Mouse (Mus musculus) embryonic facial prominence, embryonic 14.5 days (tissue): ENCODE measurements at regions not wholly inside any gene's neighbourhood (a gene's known extent, or its start where the extent isn't known, plus 50 kb on each side); places are given as distances from the start of the nearest gene placed in this dataset.

Experiments
- ATAC-seq: fragments of 200-750 bp; cut with Nextera tagmentation; 2 replicates; pipeline ENCODE4 v1.8.0; 2017; ENCODE audit warnings: low read depth, moderate number of reproducible peaks, moderate TSS enrichment
- DNase-seq: peaks from one replicate; pipeline ENCODE4 v3.0.0-alpha.2; 2015; ENCODE audit warnings: low spot score
- H3K27ac ChIP-seq: fragments of 300-500 bp; sonication (generic); replicated peaks from 2 replicates; pipeline ENCODE4 v1.5.1; 2014; ENCODE audit warnings: low read depth, mild to moderate bottlenecking, low read length, moderate library complexity
- H3K27me3 ChIP-seq: fragments of 300-500 bp; sonication (generic); replicated peaks from 2 replicates; pipeline ENCODE4 v1.6.1; 2014; ENCODE audit warnings: low read length; ENCODE audit not compliant: control insufficient read depth, insufficient read depth
- H3K36me3 ChIP-seq: fragments of 300-500 bp; sonication (generic); 2 replicates; pipeline ENCODE4 v1.6.1; 2014; ENCODE audit warnings: low read length, mixed read lengths; ENCODE audit not compliant: control insufficient read depth, insufficient read depth
- H3K4me1 ChIP-seq: fragments of 300-500 bp; sonication (generic); 2 replicates; pipeline ENCODE4 v1.6.1; 2014; ENCODE audit warnings: antibody characterized with exemption, low read length; ENCODE audit not compliant: control insufficient read depth, insufficient read depth
- H3K4me2 ChIP-seq: fragments of 300-500 bp; sonication (generic); 2 replicates; pipeline ENCODE4 v1.6.1; 2014; ENCODE audit warnings: low read depth, mild to moderate bottlenecking, low read length, moderate library complexity, mixed read lengths
- H3K4me3 ChIP-seq: fragments of 300-500 bp; sonication (generic); 2 replicates; pipeline ENCODE4 v1.5.1; 2014; ENCODE audit warnings: low read depth, mild to moderate bottlenecking, low read length
- H3K9ac ChIP-seq: fragments of 300-500 bp; sonication (generic); 2 replicates; pipeline ENCODE4 v1.6.1; 2014; ENCODE audit warnings: low read depth, mild to moderate bottlenecking, low read length, moderate library complexity, mixed read lengths
- H3K9me3 ChIP-seq: fragments of 300-500 bp; sonication (generic); 2 replicates; pipeline ENCODE4 v1.6.1; 2016; ENCODE audit warnings: low read length; ENCODE audit not compliant: control insufficient read depth
- WGBS: fragments of 180-500 bp; shearing (Covaris S2); extraction: QIAGEN DNeasy Blood & Tissue Kit; methylation state at CpG from one replicate; pipeline ENCODE4 v1.1.7; 2014; 5-methylcytosine and 5-hydroxymethylcytosine counted together

GRCm38 (mm10) chr6:74033811-74034210 is 564.3 kb upstream of the 4931417E11Rik start:
- H3K9ac ChIP-seq, result no peak overlapping the region
- H3K9me3 ChIP-seq, result no peaks in the 10 kb centered on the region
- 64% methylated on average over 1 of the region's 1 CpGs for WGBS
- H3K4me2 ChIP-seq, result no peak overlapping the region
- H3K36me3 ChIP-seq, result no peaks in the 10 kb centered on the region
- H3K27ac ChIP-seq, result no peak overlapping the region
- no peak overlapping the region for H3K4me3 ChIP-seq
- no peaks in the 10 kb centered on the region for H3K27me3 ChIP-seq
- DNase-seq, result no peak
- no peaks in the 10 kb centered on the region for H3K4me1 ChIP-seq
- ATAC-seq, result no peak

GRCm38 (mm10) chr6:74017107-74017506 is 547.6 kb upstream of the 4931417E11Rik start:
- no peak overlapping the region for H3K9ac ChIP-seq
- H3K27me3 ChIP-seq, result no peaks in the 10 kb centered on the region
- 69% methylated on average over 3 of the region's 3 CpGs for WGBS
- no peak for DNase-seq
- no peaks in the 10 kb centered on the region for H3K4me1 ChIP-seq
- H3K9me3 ChIP-seq, result no peaks in the 10 kb centered on the region
- no peaks in the 10 kb centered on the region for H3K36me3 ChIP-seq
- H3K27ac ChIP-seq, result no peak overlapping the region
- no peak for ATAC-seq
- no peak overlapping the region for H3K4me3 ChIP-seq
- H3K4me2 ChIP-seq, result no peak overlapping the region

- Histone ChIP-seq H3K4me1 (no peaks in the 10 kb centered on the region), H3K9ac (no peak overlapping the region), H3K27ac (no peak overlapping the region), H3K27me3 (no peaks in the 10 kb centered on the region), H3K9me3 (no peaks in the 10 kb centered on the region), H3K4me2 (no peak overlapping the region), H3K36me3 (no peaks in the 10 kb centered on the region), H3K4me3 (no peak overlapping the region)
- WGBS, result 79% methylated on average over 4 of the region's 4 CpGs
- ATAC-seq (no peak), DNase-seq (no peak)
These were observed 512.3 kb upstream of the 4931417E11Rik start for GRCm38 (mm10) chr6:73981742-73982141.

GRCm38 (mm10) chr6:73949934-73950293 is 480.4 kb upstream of the 4931417E11Rik start:
- DNase-seq (peak; percentile 2), ATAC-seq (no peak)
- Histone ChIP-seq H3K4me3 (no peak overlapping the region), H3K9me3 (no peaks in the 10 kb centered on the region; the same call in 1 of the 2 replicates), H3K4me2 (no peak overlapping the region), H3K4me1 (no peaks in the 10 kb centered on the region), H3K27me3 (no peaks in the 10 kb centered on the region), H3K27ac (no peak overlapping the region), H3K36me3 (no peaks in the 10 kb centered on the region), H3K9ac (no peak overlapping the region)

GRCm38 (mm10) chr6:73949121-73949933 is 479.9 kb upstream of the 4931417E11Rik start:
- no peak overlapping the region for H3K4me3 ChIP-seq
- peak; percentile 10 for DNase-seq
- no peaks in the 10 kb centered on the region; the same call in 1 of the 2 replicates for H3K9me3 ChIP-seq
- no peak overlapping the region for H3K4me2 ChIP-seq
- no peaks in the 10 kb centered on the region for H3K27me3 ChIP-seq
- no peak for ATAC-seq
- no peaks in the 10 kb centered on the region for H3K4me1 ChIP-seq
- no peaks in the 10 kb centered on the region for H3K36me3 ChIP-seq
- no peak overlapping the region for H3K27ac ChIP-seq
- H3K9ac ChIP-seq, result no peak overlapping the region
- 60% methylated on average over 5 of the region's 5 CpGs for WGBS

- Histone ChIP-seq H3K9ac (no peak overlapping the region), H3K4me2 (no peak overlapping the region), H3K27ac (no peak overlapping the region), H3K36me3 (no peaks in the 10 kb centered on the region), H3K9me3 (no peaks in the 10 kb centered on the region), H3K4me3 (no peak overlapping the region), H3K27me3 (no peaks in the 10 kb centered on the region), H3K4me1 (no peaks in the 10 kb centered on the region)
- 55% methylated on average over 2 of the region's 2 CpGs for WGBS
- DNase-seq, result no peak
- no peak for ATAC-seq
These were observed 444.2 kb upstream of the 4931417E11Rik start for GRCm38 (mm10) chr6:73913426-73914404.

GRCm38 (mm10) chr6:73889144-73889795 is 419.8 kb upstream of the 4931417E11Rik start:
- no peaks in the 10 kb centered on the region for H3K27me3 ChIP-seq
- H3K27ac ChIP-seq, result no peak overlapping the region
- H3K36me3 ChIP-seq, result no peaks in the 10 kb centered on the region
- 75% methylated on average over 1 of the region's 1 CpGs for WGBS
- DNase-seq, result no peak
- no peak overlapping the region for H3K4me3 ChIP-seq
- no peak overlapping the region for H3K9ac ChIP-seq
- no peak for ATAC-seq
- no peaks in the 10 kb centered on the region for H3K4me1 ChIP-seq
- no peaks in the 10 kb centered on the region for H3K9me3 ChIP-seq
- H3K4me2 ChIP-seq, result no peak overlapping the region

- Histone ChIP-seq H3K9ac (no peak overlapping the region), H3K36me3 (no peaks in the 10 kb centered on the region), H3K9me3 (no peaks in the 10 kb centered on the region), H3K27ac (no peak overlapping the region), H3K4me3 (no peak overlapping the region), H3K4me2 (no peak overlapping the region), H3K4me1 (no peaks in the 10 kb centered on the region), H3K27me3 (no peaks in the 10 kb centered on the region)
- 80% methylated on average over 3 of the region's 3 CpGs for WGBS
- DNase-seq (no peak), ATAC-seq (no peak)
These were observed 409.2 kb upstream of the 4931417E11Rik start for GRCm38 (mm10) chr6:73878662-73879061.
